Mouse (Mus musculus): ENCODE results near the gene Ift22. TPM values are rescaled to one million over a fixed set of nuclear protein-coding genes. Genes with fewer than 3 reads are reported as not detected.

Ift22 gene
- total RNA-seq (2023): 3.7 TPM

GRCm38 (mm10) chr5:136907991-136908857 is at the start of gene Ift22:
Gene Ift22, plus strand, starts transcription at chr5:136908150.

GRCm38 (mm10) chr5:136882788-136883439 is 25.0 kb upstream of the Ift22 start, which contains the start of gene Col26a1:
Gene Col26a1, minus strand, starts transcription at chr5:136883209.

DNA sequence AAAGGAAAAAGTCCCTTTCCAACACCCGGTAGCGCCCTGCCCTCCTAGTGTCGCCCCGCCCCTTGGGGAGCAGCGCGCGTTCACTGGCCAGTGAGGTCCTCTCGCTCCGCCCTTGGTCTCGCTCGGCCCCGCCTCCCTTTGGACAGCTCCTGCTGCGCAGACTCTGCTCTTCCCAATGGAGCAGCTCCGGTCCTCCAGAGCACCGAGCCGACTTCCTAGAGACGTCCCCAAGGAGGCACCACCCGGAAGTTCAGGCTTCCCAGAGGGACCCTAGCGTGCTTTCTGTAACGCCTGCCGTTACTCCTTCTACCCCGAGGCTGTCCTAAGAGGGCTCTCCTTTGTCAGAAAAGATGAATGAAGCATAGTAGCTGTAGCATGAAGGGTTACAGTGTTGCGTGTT is 45.1 kb downstream of the Ift22 start, which contains the start of gene Fis1:
TSS of gene Fis1 (plus strand) at position 261 of the 400 bp plus-strand sequence.

Other genes starting within 250 kb of the Ift22 start
- not detected for gene Myl10, start 215.0 kb upstream of the Ift22 start, total RNA-seq (2023)
- not detected for gene Col26a1, start 24.9 kb upstream of the Ift22 start, total RNA-seq (2023)
- gene Fis1, start 45.1 kb downstream of the Ift22 start, total RNA-seq (2023): 119 TPM
- 0.28 TPM for gene Cldn15, start 58.5 kb downstream of the Ift22 start, total RNA-seq (2023)
- gene Plod3, start 78.9 kb downstream of the Ift22 start, total RNA-seq (2023): 13.6 TPM
- gene Znhit1, start 79.9 kb downstream of the Ift22 start, total RNA-seq (2023): 22.6 TPM
- not detected for gene Vgf, start 118.2 kb downstream of the Ift22 start, total RNA-seq (2023)
- 25.9 TPM for gene Ap1s1, start 138.0 kb downstream of the Ift22 start, total RNA-seq (2023)
- not detected for gene Serpine1, start 164.1 kb downstream of the Ift22 start, total RNA-seq (2023)
- 87.5 TPM for gene Trim56, start 208.1 kb downstream of the Ift22 start, total RNA-seq (2023)
- gene Muc3, start 241.2 kb downstream of the Ift22 start, total RNA-seq (2023): not detected